Mouse (Mus musculus): ENCODE results near the gene Tcp11. TPM values are rescaled to one million over a fixed set of nuclear protein-coding genes. Genes with fewer than 3 reads are reported as not detected.

The Tcp11 gene
- total RNA-seq, 2 experiments from 2014 or later, result 0.09 TPM; not detected in 1

DNA sequence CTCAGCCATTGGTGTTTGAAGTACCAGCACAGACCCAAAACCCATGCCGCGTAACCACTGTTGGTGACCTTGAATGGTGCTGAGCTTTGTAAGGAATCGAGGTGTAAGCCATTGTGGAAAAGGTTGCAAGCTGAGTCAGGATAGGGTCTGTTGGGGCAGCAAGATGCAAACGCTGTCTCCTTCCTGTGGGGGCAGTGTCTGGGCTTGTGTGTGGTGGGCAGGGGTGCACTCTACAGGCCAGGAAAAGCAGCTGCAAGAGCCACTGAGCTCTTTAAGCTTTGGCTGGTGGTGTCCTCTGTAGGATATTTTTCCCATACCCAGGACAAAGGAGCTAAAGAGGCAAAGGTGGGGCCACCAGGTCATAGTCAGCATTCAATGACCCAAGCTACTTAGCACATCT lies 32.0 kb downstream of the Tcp11 start:
- peak; percentile 84 for ATAC-seq (replicated peaks; ENCODE audit: low FRiP score, low TSS enrichment, poor library complexity, severe bottlenecking)

DNA sequence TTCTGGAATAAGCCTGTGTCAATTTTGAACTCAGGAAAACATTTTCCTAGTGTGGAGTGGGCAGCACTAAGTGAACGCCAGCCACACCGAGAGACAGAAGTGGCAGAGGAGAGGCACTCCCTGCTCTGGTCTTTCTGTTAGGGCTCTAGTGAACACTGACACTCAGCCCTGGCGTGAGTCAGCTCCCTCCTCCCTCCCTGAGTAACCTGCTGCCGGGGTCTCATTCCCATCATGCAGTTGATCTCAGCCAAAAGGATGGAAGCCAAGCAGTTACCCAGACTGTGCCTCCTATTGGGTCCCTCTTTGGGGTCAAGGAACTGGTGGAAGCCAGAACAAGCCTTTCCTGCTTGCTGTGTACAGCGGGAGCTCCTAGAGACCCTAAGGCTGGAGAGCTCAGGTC lies 32.9 kb downstream of the Tcp11 start:
- ATAC-seq (replicated peaks; ENCODE audit: low FRiP score, low TSS enrichment, poor library complexity, severe bottlenecking), result no peak

DNA sequence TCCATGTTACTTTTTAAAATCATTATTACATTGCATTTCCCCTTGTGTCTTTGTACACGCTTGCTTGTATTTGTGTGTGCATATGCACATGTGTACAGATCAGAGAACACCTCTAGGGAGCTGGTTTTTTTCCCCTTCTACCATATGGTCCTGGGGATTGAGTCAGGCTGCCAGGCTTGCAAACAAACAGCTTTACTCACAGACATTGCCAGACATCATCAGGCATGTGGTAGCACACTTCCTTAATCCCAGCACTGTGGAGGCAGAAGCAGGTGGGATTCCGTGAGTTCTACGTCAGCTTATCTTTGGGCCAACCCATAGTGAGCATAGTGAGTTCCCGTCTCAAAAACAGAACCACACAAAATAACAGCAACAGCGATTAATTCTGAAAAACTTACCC lies 33.4 kb downstream of the Tcp11 start:
- ATAC-seq (replicated peaks; ENCODE audit: low FRiP score, low TSS enrichment, poor library complexity, severe bottlenecking), result no peak

GRCm38 (mm10) chr17:28042299-28042771 lies 38.1 kb downstream of the Tcp11 start:
- ATAC-seq (replicated peaks; ENCODE audit: low FRiP score, low TSS enrichment, poor library complexity, severe bottlenecking), result no peak

- ATAC-seq (replicated peaks; ENCODE audit: low FRiP score, low TSS enrichment, poor library complexity, severe bottlenecking), result no peak
Observed at GRCm38 (mm10) chr17:28041298-28041697, 39.1 kb downstream of the Tcp11 start.

GRCm38 (mm10) chr17:28040620-28041019 lies 39.8 kb downstream of the Tcp11 start:
- no peak for ATAC-seq (replicated peaks; ENCODE audit: low FRiP score, low TSS enrichment, poor library complexity, severe bottlenecking)

DNA sequence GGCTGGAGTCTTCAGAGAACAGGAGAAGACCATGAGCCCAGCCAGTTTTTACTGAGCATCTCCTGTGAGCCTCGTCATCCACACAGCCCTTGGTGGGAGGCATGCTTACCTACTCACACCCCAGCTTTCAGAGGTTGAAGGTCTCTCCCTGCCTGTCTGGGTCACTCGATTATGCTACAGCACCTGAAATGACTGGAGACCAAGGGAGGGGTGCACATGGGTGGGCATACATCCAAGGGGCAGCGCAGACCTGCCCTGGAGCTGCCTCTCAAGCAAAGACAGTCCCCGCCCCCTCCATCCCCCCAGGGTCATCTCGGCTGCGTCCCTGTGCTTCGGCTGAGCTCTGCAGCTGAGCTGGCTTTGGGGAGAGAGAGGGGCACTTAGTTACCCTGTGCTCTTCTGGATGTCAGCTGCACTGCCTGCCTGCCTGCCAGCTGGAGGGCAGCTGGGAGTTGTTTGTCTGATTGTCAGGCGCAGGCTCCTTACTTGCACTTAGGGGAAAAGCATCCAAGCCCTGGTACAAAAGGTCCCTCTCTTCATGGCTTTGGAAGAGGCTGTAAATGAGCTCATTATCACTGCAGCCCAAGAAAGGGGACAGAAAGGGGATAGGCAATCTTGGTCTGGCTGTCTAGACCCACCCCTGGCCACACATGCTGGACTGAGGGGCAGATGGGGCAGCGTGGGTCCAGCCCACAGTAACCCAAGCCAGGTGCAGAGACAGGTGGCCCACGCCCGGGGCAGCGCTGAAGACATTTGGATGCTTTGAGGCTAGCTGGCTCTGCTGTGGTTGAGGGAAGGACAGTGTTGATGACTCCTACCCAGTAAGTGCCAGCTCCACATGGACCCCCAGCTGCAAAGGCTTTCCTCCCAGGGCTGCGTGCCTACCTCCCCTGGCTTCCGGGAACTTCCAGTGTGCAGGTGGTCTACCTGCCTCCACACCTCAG lies 43.4 kb downstream of the Tcp11 start:
- no peak for ATAC-seq (replicated peaks; ENCODE audit: low FRiP score, low TSS enrichment, poor library complexity, severe bottlenecking)

- ATAC-seq (replicated peaks; ENCODE audit: low FRiP score, low TSS enrichment, poor library complexity, severe bottlenecking), result no peak
Observed at GRCm38 (mm10) chr17:28034986-28035385, 45.5 kb downstream of the Tcp11 start.

DNA sequence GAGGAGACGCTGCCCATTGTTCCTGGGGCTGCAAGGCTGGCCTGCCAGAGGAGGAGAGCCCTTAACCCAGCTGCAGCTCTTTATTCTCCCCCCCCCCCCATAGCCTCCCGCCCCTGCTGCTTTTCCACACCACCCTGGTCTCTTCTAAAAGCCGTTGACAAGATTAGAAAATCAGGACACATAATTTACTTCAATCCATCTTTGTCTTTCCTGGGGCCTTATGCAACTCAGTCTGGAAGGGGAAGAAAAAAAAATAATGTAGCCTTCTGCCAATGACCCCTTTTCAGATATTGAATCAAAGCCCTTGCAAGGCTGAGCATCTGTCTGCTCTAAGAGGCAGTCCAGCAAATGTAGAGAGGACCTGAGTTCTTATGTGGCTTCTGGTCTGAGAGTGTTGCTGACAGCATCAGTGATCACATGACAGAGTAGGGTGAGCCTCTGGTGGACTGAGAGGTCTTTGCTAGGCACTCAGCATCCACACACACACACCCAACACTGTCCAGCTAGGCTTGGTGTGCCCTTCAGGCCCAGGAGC lies 47.3 kb downstream of the Tcp11 start:
- no peak for ATAC-seq (replicated peaks; ENCODE audit: low FRiP score, low TSS enrichment, poor library complexity, severe bottlenecking)

GRCm38 (mm10) chr17:28032219-28032618 lies 48.2 kb downstream of the Tcp11 start:
- ATAC-seq (replicated peaks; ENCODE audit: low FRiP score, low TSS enrichment, poor library complexity, severe bottlenecking), result no peak

- peak; percentile 62 for ATAC-seq (replicated peaks; ENCODE audit: low FRiP score, low TSS enrichment, poor library complexity, severe bottlenecking)
Observed at GRCm38 (mm10) chr17:28031281-28031941, 49.0 kb downstream of the Tcp11 start.

- ATAC-seq (replicated peaks; ENCODE audit: low FRiP score, low TSS enrichment, poor library complexity, severe bottlenecking), result no peak
Observed at GRCm38 (mm10) chr17:28030446-28030845, 50.0 kb downstream of the Tcp11 start.

DNA sequence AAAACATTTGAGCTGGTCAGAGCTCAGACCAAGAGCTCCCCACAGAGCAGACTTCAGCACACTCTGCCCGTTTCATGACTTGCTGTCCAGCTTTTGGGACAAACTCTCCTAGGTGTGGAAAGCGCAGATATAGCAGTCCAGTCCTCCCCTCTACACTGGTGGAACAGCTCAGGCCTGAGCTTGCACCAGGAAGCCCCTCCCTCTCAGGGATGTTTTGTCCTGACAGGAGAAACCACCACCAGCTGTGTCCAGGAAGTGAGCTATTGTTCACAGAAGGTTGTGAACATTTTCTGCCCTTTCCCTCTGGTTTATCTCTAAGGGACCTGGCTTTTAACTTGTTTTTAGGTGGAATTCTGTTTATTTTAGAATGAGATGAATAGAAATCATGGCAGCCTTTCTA lies 51.1 kb downstream of the Tcp11 start:
- no peak for ATAC-seq (replicated peaks; ENCODE audit: low FRiP score, low TSS enrichment, poor library complexity, severe bottlenecking)

GRCm38 (mm10) chr17:28028236-28028635 lies 52.2 kb downstream of the Tcp11 start:
- ATAC-seq (replicated peaks; ENCODE audit: low FRiP score, low TSS enrichment, poor library complexity, severe bottlenecking), result no peak

DNA sequence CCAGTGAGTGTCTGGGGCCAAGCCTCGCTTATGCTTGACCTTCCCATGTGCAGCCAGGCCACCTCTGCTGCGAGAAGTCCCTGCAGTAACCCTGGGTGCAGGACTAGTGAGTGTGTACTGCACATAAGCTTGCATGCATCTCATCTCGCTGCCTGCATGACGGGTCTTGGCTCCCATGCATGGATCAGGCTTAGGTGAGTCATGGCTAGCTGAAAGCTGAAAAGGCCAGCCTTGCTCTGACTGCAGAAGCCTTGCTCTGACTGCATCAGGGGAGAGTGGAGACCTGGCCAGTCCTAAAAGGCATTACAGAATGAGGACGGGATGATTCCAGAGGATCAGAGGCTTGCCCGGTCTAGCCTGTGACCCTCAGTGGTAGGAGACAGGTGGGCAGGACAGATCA lies 53.2 kb downstream of the Tcp11 start:
- no peak for ATAC-seq (replicated peaks; ENCODE audit: low FRiP score, low TSS enrichment, poor library complexity, severe bottlenecking)

GRCm38 (mm10) chr17:28026111-28026872 lies 54.1 kb downstream of the Tcp11 start:
- peak; percentile 42; the same call in 1 of the 2 replicates for ATAC-seq (replicated peaks; ENCODE audit: low FRiP score, low TSS enrichment, poor library complexity, severe bottlenecking)

DNA sequence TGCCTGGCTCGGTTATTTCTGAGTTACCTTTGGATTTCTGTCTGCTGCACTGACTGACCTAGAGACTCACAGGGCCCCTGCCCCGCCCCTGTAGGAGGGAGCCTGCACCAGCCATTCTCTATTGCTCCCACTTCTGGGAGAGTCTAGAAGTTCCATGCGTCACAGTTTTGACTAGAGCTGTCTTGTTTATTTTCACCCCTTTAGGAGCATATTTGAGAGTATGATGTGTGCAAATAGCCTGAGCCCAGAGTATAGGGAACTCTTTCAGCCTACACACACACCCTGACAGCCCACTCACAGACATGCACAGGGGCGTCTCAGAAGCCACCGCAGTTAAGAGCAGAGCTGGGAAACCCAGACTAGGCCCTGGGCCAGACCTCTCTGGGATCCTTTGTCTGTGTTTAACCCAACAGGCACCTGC lies 54.9 kb downstream of the Tcp11 start:
- ATAC-seq (replicated peaks; ENCODE audit: low FRiP score, low TSS enrichment, poor library complexity, severe bottlenecking), result no peak; the same call in 1 of the 2 replicates

- ATAC-seq (replicated peaks; ENCODE audit: low FRiP score, low TSS enrichment, poor library complexity, severe bottlenecking), result no peak
Observed at GRCm38 (mm10) chr17:28022854-28023655, 57.4 kb downstream of the Tcp11 start.

DNA sequence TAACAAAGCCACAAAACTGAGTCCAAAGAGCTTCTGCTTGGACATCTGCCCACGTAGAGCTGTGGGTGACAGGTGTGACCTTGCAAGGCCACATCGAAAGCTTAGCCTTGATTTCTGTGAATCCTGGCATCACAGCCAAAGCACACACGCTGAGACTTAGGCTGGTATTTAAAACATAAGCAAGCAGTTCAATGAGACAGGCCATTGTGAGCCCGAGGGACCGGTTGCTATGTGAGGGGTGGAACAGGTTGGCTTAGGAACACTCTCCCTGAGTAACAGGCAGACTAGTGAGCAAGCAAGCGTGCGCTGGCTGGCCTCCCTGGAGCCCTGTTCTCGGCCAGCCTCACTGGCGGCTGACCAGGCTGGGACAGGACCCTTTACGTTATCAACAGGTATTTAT lies 58.5 kb downstream of the Tcp11 start:
- no peak for ATAC-seq (replicated peaks; ENCODE audit: low FRiP score, low TSS enrichment, poor library complexity, severe bottlenecking)
